Mouse (Mus musculus) thymus, adult 2 months (tissue): ENCODE measurements around the gene Nploc4.

Experiments used
- CTCF ChIP-seq: fragments of 200-500 bp; IDR thresholded peaks from 2 replicates; pipeline ENCODE4 v1.5.1; 2012; ENCODE audit warnings: mild to moderate bottlenecking, control low read depth, low read length, moderate library complexity, borderline replicate concordance; ENCODE audit not compliant: control insufficient read depth, poor library complexity, insufficient read depth; ENCODE audit errors: extremely low read depth
- POLR2A ChIP-seq: fragments of 200-500 bp; IDR thresholded peaks from 2 replicates; pipeline ENCODE4 v1.6.1; 2012; ENCODE audit warnings: mild to moderate bottlenecking, low read length, control low read depth, moderate library complexity; ENCODE audit not compliant: control insufficient read depth, poor library complexity, insufficient read depth; ENCODE audit errors: extremely low read depth

DNA sequence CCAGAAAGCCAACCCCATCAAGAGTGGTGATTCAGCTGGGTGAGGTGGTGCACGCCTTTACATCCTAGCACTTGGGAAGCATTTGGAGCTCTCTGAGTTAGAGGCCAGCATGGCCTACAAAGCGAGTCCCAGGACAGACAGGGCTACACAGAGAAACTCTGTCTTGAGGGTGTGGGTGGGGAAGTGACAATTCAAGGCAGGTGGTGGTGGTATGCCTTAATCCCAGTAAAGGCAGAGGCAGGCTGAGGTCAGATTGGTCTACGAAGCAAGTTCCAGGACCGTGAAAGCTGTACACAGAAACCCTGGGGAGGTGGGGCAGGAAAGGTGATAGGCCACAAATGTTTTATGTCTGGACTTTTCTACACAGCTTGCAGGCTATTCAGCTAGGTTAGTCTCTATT is 17.5 kb upstream of the Nploc4 start:
- TF ChIP-seq CTCF (no peak), POLR2A (no peak)
